Mouse (Mus musculus): ENCODE results near the gene Rpgrip1l.

DNA sequence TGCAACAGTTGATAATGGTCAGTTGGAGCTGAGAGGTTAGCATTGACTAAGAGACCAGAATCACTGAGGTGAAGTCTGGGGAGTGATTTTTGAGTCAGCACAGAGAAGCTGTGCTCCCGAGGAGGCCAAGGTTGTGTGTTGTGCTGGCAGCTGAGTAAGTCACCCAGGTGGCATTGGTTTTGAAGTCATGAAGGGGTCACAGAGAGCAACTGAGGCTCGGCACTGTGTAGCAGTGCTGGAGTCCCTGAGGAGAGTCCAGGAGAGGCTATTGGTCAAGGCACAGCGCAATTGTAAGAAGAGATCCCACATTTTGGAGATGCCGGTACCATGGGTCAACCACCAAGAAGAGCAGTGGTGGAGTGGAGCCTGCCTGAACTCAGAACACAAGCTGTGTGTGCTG lies 11.9 kb upstream of the Rpgrip1l start:
- TF ChIP-seq CTCF (IDR thresholded peaks at IDR 0.05; ENCODE audit: borderline replicate concordance, insufficient read depth, low read depth, low read length) (no peak), POLR2A (IDR thresholded peaks at IDR 0.05; ENCODE audit: borderline replicate concordance, insufficient read depth, low read length) (no peak)

All from cerebellum, adult 2 months (tissue).